Mouse (Mus musculus) intestine, postnatal 0 days (tissue): ENCODE measurements around the gene R3hdml. TPM values are rescaled to one million over a fixed set of nuclear protein-coding genes. Genes with fewer than 3 reads are reported as not detected.

Experiments used
- ATAC-seq: fragments of 200-750 bp; cut with Nextera tagmentation; 2 replicates; pipeline ENCODE4 v1.8.0; 2017; ENCODE audit warnings: mild to moderate bottlenecking, moderate TSS enrichment, moderate library complexity
- H3K27ac ChIP-seq: fragments of 300-500 bp; sonication (generic); 2 replicates; pipeline ENCODE4 v1.5.1; 2014; ENCODE audit warnings: mild to moderate bottlenecking, low read depth, low read length, moderate library complexity
- H3K27me3 ChIP-seq: fragments of 300-500 bp; sonication (generic); replicated peaks from 2 replicates; pipeline ENCODE4 v1.6.1; 2014; ENCODE audit warnings: low read length, mixed read lengths; ENCODE audit not compliant: control insufficient read depth, insufficient read depth
- H3K36me3 ChIP-seq: fragments of 300-500 bp; sonication (generic); 2 replicates; pipeline ENCODE4 v1.6.1; 2014; ENCODE audit warnings: mild to moderate bottlenecking, moderate library complexity; ENCODE audit not compliant: control insufficient read depth, insufficient read depth
- H3K4me1 ChIP-seq: fragments of 300-500 bp; sonication (generic); replicated peaks from 2 replicates; pipeline ENCODE4 v1.6.1; 2014; ENCODE audit warnings: antibody characterized with exemption, low read length, mixed read lengths; ENCODE audit not compliant: control insufficient read depth, insufficient read depth
- H3K4me2 ChIP-seq: fragments of 300-500 bp; sonication (generic); replicated peaks from 2 replicates; pipeline ENCODE4 v1.6.1; 2014; ENCODE audit warnings: low read depth, mild to moderate bottlenecking, moderate library complexity
- H3K4me3 ChIP-seq: fragments of 300-500 bp; sonication (generic); 2 replicates; pipeline ENCODE4 v1.5.1; 2014; ENCODE audit warnings: low read depth, low read length
- H3K9ac ChIP-seq: fragments of 300-500 bp; sonication (generic); 2 replicates; pipeline ENCODE4 v1.6.1; 2014; ENCODE audit warnings: mild to moderate bottlenecking, low read depth, low read length
- H3K9me3 ChIP-seq: fragments of 300-500 bp; sonication (generic); 2 replicates; pipeline ENCODE4 v1.6.1; 2016; ENCODE audit warnings: mixed run types; ENCODE audit not compliant: control insufficient read depth
- CTCF ChIP-seq: sonication (generic); IDR thresholded peaks from 2 replicates; pipeline ENCODE4 v1.5.1; 2016; ENCODE audit warnings: low read depth, mild to moderate bottlenecking, control low read depth, antibody characterized with exemption, moderate library complexity
- WGBS: fragments of 180-500 bp; shearing (Covaris S2); extraction: QIAGEN DNeasy Blood & Tissue Kit; methylation state at CpG from one replicate; pipeline ENCODE4 v1.1.7; 2014; 5-methylcytosine and 5-hydroxymethylcytosine counted together
- polyA plus RNA-seq: library from polyadenylated mRNA; unstranded; fragments of >200 nt; fragmentation: Nextera tagmentation; extraction: Ambion mirVana; gene quantifications from 2 replicates; pipeline ENCODE4 v1.2.1, GENCODE M21; 2015

Gene R3hdml
- polyA plus RNA-seq, 1 experiment from 2014 or later, result 0.46 TPM

DNA sequence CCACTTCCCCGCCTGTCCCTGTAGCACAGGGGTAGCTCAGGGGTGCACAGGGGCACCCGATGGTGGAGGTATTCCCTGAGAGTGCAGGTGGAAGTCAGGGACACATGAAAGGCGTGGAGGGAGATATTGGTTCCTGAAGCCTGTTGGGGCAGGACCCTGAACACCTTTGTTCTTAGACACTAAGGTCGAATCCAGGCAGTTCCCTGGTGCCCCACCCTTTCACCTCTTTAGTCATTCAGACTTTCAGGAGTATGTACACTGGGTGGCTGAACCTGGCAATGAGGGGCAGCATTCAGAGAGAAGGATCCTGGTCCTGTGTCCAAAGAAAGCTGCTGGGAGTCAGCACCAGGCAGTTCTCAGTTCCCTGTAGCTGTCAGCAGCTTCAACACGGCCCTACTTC lies 29.7 kb upstream of the R3hdml start:
- WGBS, result 33% methylated on average over 5 of the region's 5 CpGs
- Histone ChIP-seq H3K9ac (no peak overlapping the region), H3K4me1 (no peaks in the 10 kb centered on the region), H3K27me3 (peaks cover 15% of the 10 kb centered on the region; the same call in 1 of the 2 replicates), H3K36me3 (peaks cover 7% of the 10 kb centered on the region; the same call in 1 of the 2 replicates), H3K9me3 (no peaks in the 10 kb centered on the region), H3K4me3 (no peak overlapping the region), H3K27ac (no peak overlapping the region), H3K4me2 (no peak overlapping the region)
- no peak for TF ChIP-seq CTCF
- ATAC-seq, result no peak

DNA sequence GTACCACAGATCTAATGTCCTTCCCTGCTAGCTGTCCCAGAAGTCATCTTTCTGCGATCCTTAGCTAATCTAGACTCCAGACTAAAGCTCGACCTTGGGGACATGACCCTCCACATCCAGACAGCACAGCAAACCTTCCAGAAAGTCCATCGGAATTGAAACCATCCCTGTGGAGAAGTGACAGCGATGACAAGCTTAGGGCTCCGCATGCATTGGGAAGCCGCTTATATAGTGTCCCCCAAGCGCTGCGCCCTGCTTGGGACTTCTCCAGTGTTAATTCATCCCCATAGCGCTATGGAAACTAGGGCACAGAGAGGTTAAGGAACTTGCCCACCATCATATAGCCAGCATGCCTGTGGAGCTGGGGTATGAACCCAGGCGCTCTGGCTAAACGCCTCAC lies 29.3 kb upstream of the R3hdml start:
- Histone ChIP-seq H3K27ac (no peak overlapping the region), H3K27me3 (peaks cover 12% of the 10 kb centered on the region; the same call in 1 of the 2 replicates), H3K4me1 (no peaks in the 10 kb centered on the region), H3K4me3 (no peak overlapping the region), H3K36me3 (peaks cover 9% of the 10 kb centered on the region; the same call in 1 of the 2 replicates), H3K9ac (no peak overlapping the region), H3K9me3 (no peaks in the 10 kb centered on the region), H3K4me2 (no peak overlapping the region)
- 64% methylated on average over 11 of the region's 11 CpGs for WGBS
- no peak for ATAC-seq
- no peak for TF ChIP-seq CTCF

DNA sequence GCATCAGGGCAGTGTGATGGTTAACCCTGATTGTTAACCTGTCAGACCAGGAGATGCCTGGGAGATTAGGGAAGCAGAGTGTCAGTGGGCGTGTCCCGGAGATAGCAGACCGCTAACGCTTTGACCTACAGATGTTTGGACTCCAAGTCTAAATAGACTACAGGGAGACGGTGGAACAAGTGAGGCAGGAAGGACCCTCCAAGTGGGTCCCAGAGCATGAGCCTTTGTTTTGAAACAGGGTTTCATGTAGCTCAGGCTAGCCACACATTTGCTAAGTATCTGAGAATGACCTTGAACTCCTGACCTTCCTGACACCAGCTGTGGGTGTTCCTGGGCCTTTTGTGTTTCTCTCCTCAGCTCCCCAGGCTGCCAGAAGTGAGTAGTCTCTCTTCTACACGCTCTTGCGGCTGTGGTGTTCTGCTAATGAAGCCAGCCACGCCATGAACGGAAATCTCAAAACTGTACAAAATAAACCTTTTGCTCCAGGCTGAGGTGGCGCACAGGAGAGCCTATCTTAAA lies 28.8 kb upstream of the R3hdml start:
- no peak overlapping the region for H3K27ac ChIP-seq
- no peak overlapping the region for H3K9ac ChIP-seq
- no peaks in the 10 kb centered on the region for H3K9me3 ChIP-seq
- no peak overlapping the region for H3K4me2 ChIP-seq
- no peaks in the 10 kb centered on the region for H3K4me1 ChIP-seq
- H3K36me3 ChIP-seq, result peaks cover 14% of the 10 kb centered on the region; the same call in 1 of the 2 replicates
- WGBS, result 52% methylated on average over 10 of the region's 10 CpGs
- ATAC-seq, result no peak
- no peak overlapping the region for H3K4me3 ChIP-seq
- peaks cover 11% of the 10 kb centered on the region; the same call in 1 of the 2 replicates for H3K27me3 ChIP-seq
- no peak for TF ChIP-seq CTCF

DNA sequence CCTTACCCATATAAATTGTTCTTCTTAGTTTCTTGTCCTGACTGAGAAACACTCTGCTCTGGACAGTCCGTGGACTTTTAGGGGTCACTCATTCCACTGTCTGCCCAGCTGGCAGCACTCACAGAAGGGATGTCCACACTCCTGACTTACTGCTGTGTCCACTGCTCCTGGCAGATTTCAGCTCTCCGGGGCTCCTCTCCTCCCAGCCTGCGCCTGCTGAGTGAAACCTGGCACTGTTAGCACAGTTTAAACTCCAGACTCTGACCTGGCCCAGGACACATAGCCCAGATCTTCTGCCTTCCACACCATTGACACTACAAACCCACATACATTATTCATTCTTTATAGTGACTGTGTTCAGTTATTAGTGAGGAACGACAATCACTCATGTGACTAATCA lies 28.1 kb upstream of the R3hdml start:
- H3K9me3 ChIP-seq, result no peaks in the 10 kb centered on the region
- H3K27ac ChIP-seq, result no peak overlapping the region
- TF ChIP-seq CTCF, result no peak
- ATAC-seq, result no peak
- no peaks in the 10 kb centered on the region for H3K4me1 ChIP-seq
- no peak overlapping the region for H3K4me2 ChIP-seq
- no peak overlapping the region for H3K4me3 ChIP-seq
- peaks cover 5% of the 10 kb centered on the region; the same call in 1 of the 2 replicates for H3K27me3 ChIP-seq
- 74% methylated on average over 4 of the region's 4 CpGs for WGBS
- peaks cover 16% of the 10 kb centered on the region; the same call in 1 of the 2 replicates for H3K36me3 ChIP-seq
- H3K9ac ChIP-seq, result no peak overlapping the region

DNA sequence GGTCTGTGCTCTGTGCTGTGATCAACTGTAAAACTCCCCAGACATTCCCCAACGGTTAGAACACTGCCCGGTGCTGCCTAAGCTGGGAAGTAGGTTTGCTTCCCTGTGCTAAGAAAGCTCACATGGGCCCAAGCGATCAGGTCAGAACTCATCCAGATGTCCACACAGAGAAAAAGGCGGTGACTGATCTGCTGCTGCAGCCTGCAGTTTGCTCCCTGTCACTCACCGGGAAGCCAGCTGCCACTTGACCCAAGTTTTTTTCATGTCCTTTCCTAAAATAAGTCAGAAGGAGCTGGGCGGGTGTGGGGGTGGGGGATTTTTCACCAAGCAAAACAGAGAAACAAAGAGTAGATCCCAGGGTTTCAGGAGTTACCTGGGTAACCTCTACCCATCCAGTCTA lies 27.6 kb upstream of the R3hdml start:
- Histone ChIP-seq H3K4me1 (no peaks in the 10 kb centered on the region), H3K27me3 (no peaks in the 10 kb centered on the region), H3K4me2 (no peak overlapping the region), H3K36me3 (peaks cover 22% of the 10 kb centered on the region; the same call in 1 of the 2 replicates), H3K4me3 (no peak overlapping the region), H3K27ac (no peak overlapping the region), H3K9me3 (no peaks in the 10 kb centered on the region), H3K9ac (no peak overlapping the region)
- no peak for TF ChIP-seq CTCF
- no peak for ATAC-seq
- WGBS, result 66% methylated on average over 6 of the region's 6 CpGs

DNA sequence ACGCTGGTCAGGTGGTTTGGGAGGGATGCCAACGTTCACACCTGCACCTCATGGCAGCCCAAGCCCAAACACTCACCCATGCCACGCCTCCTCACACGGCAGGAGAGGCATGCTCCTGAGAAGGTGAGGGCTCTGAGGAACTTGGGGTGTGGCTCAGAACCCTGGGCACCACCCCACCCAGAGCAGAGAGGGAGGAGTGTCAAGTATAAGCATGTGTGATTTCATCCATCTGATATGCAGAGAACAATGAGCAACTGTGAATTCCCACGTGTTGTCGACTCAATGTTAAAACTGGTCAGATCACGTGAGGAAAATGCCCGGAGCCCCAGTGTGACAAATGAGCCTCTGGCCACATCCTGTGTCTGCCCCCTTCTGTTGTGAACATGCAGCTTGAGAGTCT lies 25.3 kb upstream of the R3hdml start:
- no peak for ATAC-seq
- no peak overlapping the region for H3K27ac ChIP-seq
- H3K4me1 ChIP-seq, result no peaks in the 10 kb centered on the region
- peaks cover 25% of the 10 kb centered on the region; the same call in 1 of the 2 replicates for H3K36me3 ChIP-seq
- TF ChIP-seq CTCF, result no peak
- H3K4me3 ChIP-seq, result no peak overlapping the region
- H3K9me3 ChIP-seq, result no peaks in the 10 kb centered on the region
- no peak overlapping the region for H3K4me2 ChIP-seq
- H3K9ac ChIP-seq, result no peak overlapping the region
- WGBS, result 42% methylated on average over 8 of the region's 8 CpGs
- no peaks in the 10 kb centered on the region for H3K27me3 ChIP-seq
